Mouse (Mus musculus) gastrocnemius, postnatal 25 days (tissue): Measurements from ENCODE around the gene B3gat1. TPM values are rescaled to one million over a fixed set of nuclear protein-coding genes. Genes with fewer than 3 reads are reported as not detected.

ENCODE experiments used
- DNase-seq: peaks from one replicate; pipeline ENCODE4 v3.0.0; 2022
- long read RNA-seq, 2 experiments: library from polyadenylated mRNA; stranded (forward); transcript quantifications; one replicate each; pipeline ENCODE4 v2.0.0; 2021
- total RNA-seq, 2 experiments: library from RNA; stranded (reverse); gene quantifications; 1 replicate in 1 of 2; 2 replicates in 1 of 2; pipeline ENCODE4 v1.2.3; 2021

Gene B3gat1
- 1 to 10 TPM in 1 of 2 experiments, under 1 TPM in 1; 0.38 to 1.4 TPM for total RNA-seq
- long read RNA-seq, experiment 1, partial matches to known transcripts: 1 of 4 reads
- long read RNA-seq, experiment 1, other reads (novel, unspliced or antisense): 3 of 4 reads
- long read RNA-seq, experiment 2: 0 reads

- DNase-seq: no peak
Measured at GRCm38 (mm10) chr9:26733206-26733891, at the start of gene B3gat1. TSS of gene B3gat1 (plus strand) at chr9:26733728.

DNA sequence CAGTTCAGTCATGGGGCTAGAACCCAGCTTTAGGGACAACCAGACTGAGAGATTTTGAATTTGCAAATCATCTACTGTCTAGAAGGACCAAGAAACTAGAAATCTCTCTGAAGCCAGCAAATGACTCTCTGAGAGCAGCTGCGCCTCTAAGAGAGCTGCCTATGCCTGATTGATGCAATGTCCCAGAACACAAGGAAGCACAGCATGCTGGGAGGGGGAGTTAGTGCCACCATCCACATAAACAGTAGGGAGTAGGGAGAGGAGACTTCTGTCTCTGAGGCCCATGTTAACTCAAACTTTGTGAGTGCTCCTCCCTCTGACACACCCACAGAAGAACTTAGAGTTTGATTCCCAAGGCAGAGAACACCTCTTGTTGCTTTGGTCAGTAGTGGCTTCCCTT, 44.4 kb upstream of the B3gat1 start:
- DNase-seq: no peak

GRCm38 (mm10) chr9:26689956-26690698, 43.4 kb upstream of the B3gat1 start:
- no peak for DNase-seq

DNA sequence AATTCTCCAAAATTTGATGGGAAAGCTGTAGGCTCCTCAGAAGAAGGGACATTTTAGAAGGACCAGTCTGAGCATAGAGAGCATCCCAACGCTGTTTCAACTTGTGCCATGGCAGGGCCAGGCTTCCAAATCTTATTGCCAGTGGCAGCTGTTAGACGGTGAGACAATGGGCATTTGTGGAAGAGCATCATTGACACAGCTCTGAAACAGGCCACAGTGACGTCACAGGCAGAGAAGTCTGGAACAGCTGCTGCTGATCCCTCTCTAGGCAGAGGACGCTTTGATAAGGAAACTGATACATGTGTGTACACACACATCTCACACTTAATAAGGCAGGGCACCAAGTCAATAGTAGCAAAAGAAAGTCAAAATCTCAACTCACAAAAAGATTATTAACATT, 40.9 kb upstream of the B3gat1 start:
- no peak for DNase-seq

- DNase-seq: no peak
Measured at GRCm38 (mm10) chr9:26694656-26695055, 38.9 kb upstream of the B3gat1 start.

- DNase-seq: no peak
Measured at GRCm38 (mm10) chr9:26695178-26695577, 38.4 kb upstream of the B3gat1 start.

DNA sequence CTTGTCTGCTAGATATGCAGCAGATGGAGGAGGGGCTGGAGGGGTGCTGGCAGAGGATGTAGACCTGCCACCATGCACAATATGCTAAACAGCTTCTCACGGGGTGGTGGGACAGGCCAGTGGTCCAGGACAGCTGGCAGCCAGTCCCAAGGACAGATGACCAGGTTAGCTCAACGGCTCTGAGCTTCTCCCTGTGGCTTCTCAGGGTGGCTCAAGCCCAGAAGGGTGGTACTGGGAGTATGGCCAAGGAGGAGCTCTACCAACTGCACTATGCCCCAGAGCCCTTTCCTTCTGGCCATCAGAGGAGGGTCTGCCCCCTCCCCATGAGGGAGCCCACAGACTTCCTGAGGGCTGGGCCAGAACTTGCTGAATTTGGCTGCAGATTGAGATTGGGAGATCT, 35.2 kb upstream of the B3gat1 start:
- DNase-seq: no peak

DNA sequence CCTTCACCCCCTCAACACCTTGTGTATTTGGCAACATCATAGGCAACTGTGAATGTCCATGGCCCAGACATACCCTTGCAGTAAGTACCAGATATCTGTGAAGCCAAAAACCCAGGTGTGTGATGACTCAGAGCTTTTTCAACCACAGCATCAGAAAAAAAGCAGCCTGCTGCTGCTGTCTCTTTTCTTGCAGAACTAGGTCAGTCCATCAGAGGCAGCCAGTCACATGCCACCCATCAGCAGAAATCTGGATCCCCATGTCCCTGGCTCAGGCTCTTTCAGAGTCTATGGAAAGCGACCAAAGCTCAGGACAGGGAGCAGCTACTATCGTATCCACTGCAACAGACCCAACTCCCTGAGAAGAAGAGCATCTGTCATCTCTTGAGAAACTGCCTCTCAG, 33.2 kb upstream of the B3gat1 start:
- no peak for DNase-seq

GRCm38 (mm10) chr9:26718388-26718787, 15.1 kb upstream of the B3gat1 start:
- no peak for DNase-seq

- DNase-seq: no peak
Measured at GRCm38 (mm10) chr9:26721771-26722170, 11.8 kb upstream of the B3gat1 start.

DNA sequence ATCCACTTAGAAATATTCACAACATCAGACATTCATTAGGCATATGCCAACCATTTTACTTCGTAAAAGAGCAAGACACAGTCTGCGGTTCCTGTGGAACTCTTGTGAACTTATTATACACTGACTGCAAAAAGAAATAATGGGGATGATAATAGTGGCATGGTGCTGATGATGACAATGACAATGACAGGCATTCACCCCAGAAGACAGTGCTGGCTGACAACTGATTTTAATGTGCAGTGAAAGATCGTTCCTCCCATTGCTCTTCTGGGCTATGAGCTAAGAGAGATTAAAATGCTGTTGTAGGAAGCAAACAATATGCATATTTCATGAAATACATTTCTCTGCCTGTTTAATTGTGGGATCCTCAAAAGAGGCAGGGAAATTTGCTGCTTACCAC, 7.8 kb upstream of the B3gat1 start:
- no peak for DNase-seq

DNA sequence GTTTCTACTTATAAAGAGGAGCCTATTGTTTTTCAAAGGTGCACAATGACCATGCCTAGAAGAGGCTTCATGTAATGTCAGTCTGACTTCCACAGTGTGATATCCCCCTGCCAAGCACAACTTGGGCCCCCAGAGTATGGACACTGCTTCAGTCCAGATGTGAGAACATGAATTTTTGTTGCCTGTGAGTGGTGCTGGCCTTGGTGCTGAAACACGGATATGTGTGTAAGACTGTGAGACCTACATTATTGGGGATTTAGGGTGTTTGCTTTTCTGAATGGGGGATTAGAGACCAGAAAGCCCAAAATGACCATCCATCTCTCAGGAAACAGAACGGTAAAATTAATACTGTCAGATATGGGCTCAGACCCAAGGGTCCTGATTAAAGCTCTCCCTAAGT, 6.1 kb upstream of the B3gat1 start:
- DNase-seq: no peak

GRCm38 (mm10) chr9:26728556-26728955, 5.0 kb upstream of the B3gat1 start:
- no peak for DNase-seq

DNA sequence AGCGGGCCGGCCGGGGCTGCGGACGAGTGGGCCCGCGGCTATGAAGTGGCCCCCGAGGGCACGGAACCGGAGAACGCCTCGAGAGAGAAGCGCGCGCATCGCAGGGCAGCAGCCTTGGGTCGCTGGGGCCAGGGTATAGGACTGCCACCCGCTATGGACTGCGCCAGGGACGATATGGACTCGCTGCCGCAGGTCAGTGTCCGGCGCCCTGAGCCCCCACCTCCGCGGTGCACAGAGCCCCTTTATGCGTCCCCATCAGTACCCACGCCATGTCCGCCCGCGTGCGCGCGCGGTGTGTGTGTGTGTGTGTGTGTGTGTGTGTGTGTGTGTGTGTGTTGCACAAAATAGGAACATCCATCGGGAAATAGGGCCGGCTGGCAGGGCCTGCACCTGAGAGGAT, 458 bp downstream of the B3gat1 start:
- DNase-seq: no peak

DNA sequence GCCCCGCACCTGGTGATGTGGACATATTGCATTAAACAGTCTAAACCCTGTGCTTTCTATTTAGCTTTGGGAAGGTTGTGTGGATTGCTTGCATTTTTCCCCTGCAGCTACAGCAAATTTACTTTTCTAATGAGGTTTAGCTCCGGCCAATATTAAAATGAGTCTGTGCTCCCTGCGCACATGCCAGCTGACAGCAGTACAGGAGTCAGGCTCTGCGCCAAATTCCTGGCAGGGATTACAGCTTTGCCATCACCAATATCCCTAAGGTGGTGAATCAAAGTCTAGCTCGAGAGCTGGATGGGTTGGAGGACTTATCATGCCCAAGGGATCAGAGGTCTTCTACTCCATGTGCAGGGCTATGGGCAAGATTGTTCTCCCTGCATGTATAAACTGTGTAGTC, 3.6 kb downstream of the B3gat1 start:
- DNase-seq: no peak

- no peak for DNase-seq
Measured at GRCm38 (mm10) chr9:26742817-26743216, 9.3 kb downstream of the B3gat1 start.

GRCm38 (mm10) chr9:26747121-26747520, 13.6 kb downstream of the B3gat1 start:
- DNase-seq: no peak

- DNase-seq: no peak
Measured at GRCm38 (mm10) chr9:26748893-26749292, 15.4 kb downstream of the B3gat1 start.

DNA sequence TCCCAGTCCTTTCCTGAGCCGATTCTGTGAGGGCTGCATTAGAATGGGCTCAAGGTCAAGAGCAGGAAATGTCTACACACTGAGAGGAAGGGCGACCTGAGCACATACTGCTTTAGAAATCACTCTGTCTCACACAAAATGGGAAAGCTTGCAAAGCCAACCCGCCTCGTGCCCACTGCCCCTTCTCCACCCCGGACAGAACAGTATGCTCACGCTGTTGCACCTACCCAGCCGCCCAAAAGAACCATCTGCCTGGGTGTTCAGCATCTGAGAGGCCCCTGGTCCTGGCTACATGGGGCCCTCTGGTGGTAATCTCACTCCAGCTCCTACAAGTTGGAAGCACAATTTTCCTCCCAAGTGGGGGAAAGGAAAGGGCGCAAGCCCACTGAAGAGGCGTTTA, 26.6 kb downstream of the B3gat1 start:
- no peak for DNase-seq

- no peak for DNase-seq
Measured at GRCm38 (mm10) chr9:26760576-26760975, 27.0 kb downstream of the B3gat1 start.

DNA sequence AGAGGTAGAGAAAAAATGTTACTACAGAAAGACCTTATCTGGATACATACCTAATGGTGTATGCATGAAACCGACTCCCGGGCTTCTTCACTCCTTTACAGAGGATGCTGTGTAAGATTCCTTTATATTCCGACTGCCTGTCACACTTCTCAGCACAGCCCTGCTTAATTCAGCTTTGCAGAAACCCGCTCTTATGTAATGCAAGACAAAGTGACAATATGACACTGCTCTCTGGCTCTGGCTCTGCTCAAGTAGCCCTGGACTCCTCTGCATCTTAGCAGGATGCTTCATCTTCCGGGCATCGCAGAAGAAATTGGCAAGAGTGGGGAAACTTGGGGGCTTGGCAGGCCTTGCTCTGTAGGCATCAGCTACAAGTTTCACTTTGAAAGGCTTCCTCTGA, 28.9 kb downstream of the B3gat1 start:
- no peak for DNase-seq

GRCm38 (mm10) chr9:26768181-26768580, 34.7 kb downstream of the B3gat1 start:
- no peak for DNase-seq

DNA sequence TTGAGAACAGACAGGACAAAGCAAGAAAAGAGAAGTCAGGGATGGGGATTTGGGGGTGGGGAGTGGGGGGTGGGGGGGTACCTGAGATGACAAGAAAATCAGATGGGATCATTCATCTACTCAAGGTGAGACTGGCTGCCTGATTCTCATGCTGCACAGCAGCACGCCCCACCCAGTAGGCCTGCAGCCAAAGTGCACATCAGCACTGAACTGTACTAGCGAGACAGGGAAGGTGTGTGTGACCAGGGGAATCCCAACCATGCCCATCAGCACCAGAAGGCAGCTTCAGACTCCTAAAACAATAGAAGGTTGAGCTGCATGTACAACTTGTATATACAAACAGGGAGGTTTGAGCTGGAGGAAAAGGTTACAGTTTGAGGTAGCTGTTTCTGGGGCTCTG, 42.2 kb downstream of the B3gat1 start:
- no peak for DNase-seq
